ENCODE assay signal across 1 mouse cellular context in the genomic region with DNA sequence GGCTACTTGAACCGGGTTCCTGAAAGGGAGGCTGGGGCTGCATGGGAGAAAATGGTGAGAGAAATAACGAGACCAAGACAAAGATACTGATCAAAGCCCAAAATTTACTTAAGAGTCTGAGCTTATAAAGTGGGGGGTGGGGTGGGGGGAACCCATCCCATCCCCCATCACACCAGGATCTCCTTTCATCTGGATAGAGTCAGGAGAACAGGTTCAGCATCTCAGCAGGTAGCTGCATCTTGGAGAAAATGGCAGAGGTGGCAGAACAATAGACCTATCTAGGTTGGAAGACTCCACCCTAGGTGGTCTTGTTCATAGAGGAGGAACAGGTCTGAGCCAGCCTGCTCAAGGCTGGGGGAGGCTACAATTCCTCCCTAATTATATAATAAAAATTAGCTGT. TPM values are rescaled to one million over a fixed set of nuclear protein-coding genes. Genes with fewer than 3 reads are reported as not detected.
"Had no signal": no experiment of that assay in that cellular context is flagged by ENCODE, and none has a peak within 500 bp of the region (broad histone marks: within the 10 kb centered on the region; RNA-seq: fewer than 3 reads in every experiment).

No protein-coding gene starts in this region.

RNA-seq across cellular contexts. Expression of gene Stk31, which starts 17.6 kb away (rescaled TPM):
- total RNA-seq: hematopoietic stem cell, adult 5-6 weeks had no signal
